ENCODE assay signal across 10 mouse cellular contexts in the genomic region with DNA sequence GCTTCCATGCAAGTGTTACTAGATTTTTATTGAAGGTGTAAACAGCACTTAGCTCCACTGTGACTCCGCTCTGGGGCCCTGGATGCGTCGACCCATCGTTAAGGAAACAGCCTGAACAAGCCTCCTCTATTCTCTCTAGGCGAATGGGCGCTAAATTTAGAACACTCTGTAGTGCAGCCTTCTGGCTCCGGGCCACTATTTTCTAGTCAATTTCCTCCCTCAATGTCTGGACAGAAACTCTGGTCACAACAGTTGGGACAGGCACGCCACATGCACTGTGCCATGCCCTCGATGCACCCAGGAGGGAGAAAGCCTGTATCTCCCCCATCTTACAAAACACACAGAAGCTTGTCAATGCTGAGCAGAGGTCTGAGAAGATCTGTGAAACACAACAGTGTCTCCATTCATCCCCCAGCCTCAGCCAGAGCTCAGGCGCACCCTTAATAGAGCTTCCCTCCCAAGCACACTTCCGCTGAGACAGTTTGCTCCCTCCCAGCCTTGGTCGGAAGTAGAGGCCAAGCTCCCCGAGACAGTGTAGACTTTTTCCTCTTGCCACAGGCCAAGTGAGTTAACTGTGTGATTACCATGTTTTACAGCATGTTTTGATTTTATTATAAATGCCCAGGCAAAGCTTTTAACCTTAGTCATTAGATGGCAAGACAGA.
DNase-seq lines count a peak whose midpoint lies in the region; ATAC-seq lines count a peak whose summit lies in the region.
"Had no signal": no experiment of that assay in that cellular context is flagged by ENCODE, and none has a peak within 500 bp of the region (broad histone marks: within the 10 kb centered on the region; RNA-seq: fewer than 3 reads in every experiment).

No protein-coding gene starts in this region.

- H3K36me3 ChIP-seq in intestine, embryonic 15.5 days, result no peaks in the 10 kb centered on the region
- no peaks in the 10 kb centered on the region for H3K36me3 ChIP-seq in limb, embryonic 12.5 days
- H3K36me3 ChIP-seq: midbrain, embryonic 12.5 days had no signal

- H3K4me3 ChIP-seq in intestine, embryonic 15.5 days (replicated peaks), result no peak overlapping the region
- no peak overlapping the region for H3K4me3 ChIP-seq in limb, embryonic 12.5 days (replicated peaks)
- H3K4me3 ChIP-seq: midbrain, embryonic 12.5 days had no signal

- H3K9ac ChIP-seq in intestine, embryonic 15.5 days, result no peak overlapping the region
- no peak overlapping the region for H3K9ac ChIP-seq in limb, embryonic 12.5 days (replicated peaks)
- H3K9ac ChIP-seq: midbrain, embryonic 12.5 days had no signal

- no peaks in the 10 kb centered on the region for H3K9me3 ChIP-seq in intestine, embryonic 15.5 days
- no peaks in the 10 kb centered on the region for H3K9me3 ChIP-seq in limb, embryonic 12.5 days
- H3K9me3 ChIP-seq: midbrain, embryonic 12.5 days had no signal

- peak; percentile 50 to 62 for DNase-seq in left cerebral cortex, postnatal 14 days (ENCODE audit: low spot score in 2 of 2)
- no peak for DNase-seq in left cerebral cortex, adult 11 months (ENCODE audit: low spot score)
- DNase-seq in cerebellum, postnatal 25 days, result peak; percentile 53 to 70
- DNase-seq in gastrocnemius, postnatal 4 days (ENCODE audit: low spot score in 2 of 2), result peak; percentile 27 to 57
- DNase-seq in right cerebral cortex, adult 18-20 months, result peak; percentile 28
- DNase-seq in spleen, postnatal 14 days (ENCODE audit: low spot score in 2 of 2), result no peak

- intact Hi-C loops in left cerebral cortex, postnatal 14 days (cut with DNase I), result loop anchor here (10.0 kb wide), 1 partner anchor 119 kb away; no protein-coding TSS in a partner anchor

- no peaks in the 10 kb centered on the region for H3K27me3 ChIP-seq in intestine, embryonic 15.5 days (replicated peaks)
- H3K27me3 ChIP-seq in limb, embryonic 12.5 days, result 0 out of 2 replicates have a peak, but pooled peaks cover 2% of the 10 kb centered on the region
- H3K27me3 ChIP-seq: CH12.LX; midbrain, embryonic 12.5 days had no signal

- 34% methylated on average over 13 of the region's 13 CpGs for WGBS in intestine, embryonic 15.5 days
- 35% methylated on average over 13 of the region's 13 CpGs for WGBS in limb, embryonic 12.5 days

- H3K4me2 ChIP-seq in intestine, embryonic 15.5 days (replicated peaks), result peak overlapping the region; percentile 5; the same call in 1 of the 2 replicates
- peak overlapping the region; percentile 9 for H3K4me2 ChIP-seq in limb, embryonic 12.5 days
- H3K4me2 ChIP-seq: midbrain, embryonic 12.5 days had no signal

- H3K27ac ChIP-seq in intestine, embryonic 15.5 days, result 0 out of 2 replicates have a peak overlapping the region, but pooled peaks have one; percentile 64
- peak overlapping the region; percentile 69 for H3K27ac ChIP-seq in limb, embryonic 12.5 days
- H3K27ac ChIP-seq: midbrain, embryonic 12.5 days had no signal

- peak; percentile 83 for ATAC-seq in intestine, embryonic 15.5 days
- peak; percentile 59 for ATAC-seq in limb, embryonic 12.5 days (ENCODE audit: insufficient number of reproducible peaks, insufficient read depth, low FRiP score, low TSS enrichment, low read depth)

- peaks cover 6% of the 10 kb centered on the region; the same call in 1 of the 2 replicates for H3K4me1 ChIP-seq in intestine, embryonic 15.5 days (replicated peaks)
- H3K4me1 ChIP-seq in limb, embryonic 12.5 days (replicated peaks), result peaks cover 15% of the 10 kb centered on the region
- H3K4me1 ChIP-seq: midbrain, embryonic 12.5 days had no signal

Comparison
In these comparisons a context has a peak if more than half of its experiments do, and no peak if none do; other contexts are left out.
1. DNase-seq: peak in left cerebral cortex, postnatal 14 days (2 of 2), cerebellum, postnatal 25 days (2 of 2), gastrocnemius, postnatal 4 days (2 of 2) and right cerebral cortex, adult 18-20 months (single experiment); none in left cerebral cortex, adult 11 months (single experiment) and spleen, postnatal 14 days (0 of 2).